In genomic region chr14:55629312-55629711, GRCm38 (mm10) we compare ENCODE assay signal across 8 mouse cellular contexts. TPM values are rescaled to one million over a fixed set of nuclear protein-coding genes. Genes with fewer than 3 reads are reported as not detected.
A peak's percentile ranks its signal among the peaks of the same experiment; 100 is the strongest.
DNase-seq lines count a peak whose midpoint lies in the region; ATAC-seq and TF ChIP-seq lines count a peak whose summit lies in the region.

No protein-coding gene starts in this region.

- H3K27ac ChIP-seq in neural tube, embryonic 15.5 days (replicated peaks) = no peak overlapping the region

- no peak overlapping the region for H3K4me3 ChIP-seq in neural tube, embryonic 15.5 days (replicated peaks)

- no peak for ATAC-seq in neural tube, embryonic 15.5 days (ENCODE audit: low FRiP score)
- ATAC-seq in monocyte, adult 5-6 weeks (replicated peaks; ENCODE audit: insufficient number of reproducible peaks, low FRiP score, low TSS enrichment, poor library complexity, severe bottlenecking) = peak; percentile 59; the same call in 1 of the 2 replicates

- H3K4me2 ChIP-seq in neural tube, embryonic 15.5 days = no peak overlapping the region

- H3K4me1 ChIP-seq in neural tube, embryonic 15.5 days = peaks cover 9% of the 10 kb centered on the region

- TF ChIP-seq POLR2A in brain, embryonic 14.5 days (IDR thresholded peaks at IDR 0.05; ENCODE audit: borderline replicate concordance, extremely low read depth, insufficient read depth, insufficient read length, poor library complexity, severe bottlenecking) = no peak

- WGBS in neural tube, embryonic 15.5 days = 59% methylated on average over 5 of the region's 5 CpGs

- H3K9ac ChIP-seq in neural tube, embryonic 15.5 days (replicated peaks) = no peak overlapping the region

- peak; percentile 76 for TF ChIP-seq CTCF in brain, embryonic 14.5 days (IDR thresholded peaks at IDR 0.05; ENCODE audit: borderline replicate concordance, extremely low read depth, insufficient read depth, insufficient read length)

- H3K27me3 ChIP-seq in neural tube, embryonic 15.5 days (replicated peaks) = no peaks in the 10 kb centered on the region

- DNase-seq in embryo, embryonic 10 days (ENCODE audit: low spot score) = peak; percentile 52
- no peak for DNase-seq in embryo, embryonic 9.5 days (ENCODE audit: extremely low spot score)
- DNase-seq in neural tube, embryonic 10.5 days (ENCODE audit: extremely low spot score, low spot score) = peak; percentile 24
- no peak for DNase-seq in brain, embryonic 14.5 days (ENCODE audit: low read depth)
- DNase-seq in kidney, adult 9 months = peak; percentile 68
- no peak for DNase-seq in layer of hippocampus, adult 9-10 months (ENCODE audit: low spot score)

- no peaks in the 10 kb centered on the region for H3K9me3 ChIP-seq in neural tube, embryonic 15.5 days (replicated peaks)

- H3K36me3 ChIP-seq in neural tube, embryonic 15.5 days = peaks cover 96% of the 10 kb centered on the region

RNA-seq across cellular contexts. Expression of gene Ipo4, which starts 6.4 kb away (rescaled TPM):
- polyA plus RNA-seq in neural tube, embryonic 15.5 days (2015; fragmentation: Nextera tagmentation; extraction: Ambion mirVana) = 110 and 121 TPM in 2 replicates
- polyA plus RNA-seq in brain, embryonic 14.5 days (2012; rRNA removed) = 182 and 184 TPM in 2 replicates
- 3.7 to 13.4 TPM (median 11.8 TPM) in 3 replicates for total RNA-seq in monocyte, adult 5-6 weeks (2017)

RNA-seq across cellular contexts. Expression of gene Gm49378, which starts 8.4 kb away (rescaled TPM):
- polyA plus RNA-seq in neural tube, embryonic 15.5 days (2015; fragmentation: Nextera tagmentation; extraction: Ambion mirVana) = 0.77 and 1.7 TPM in 2 replicates
- polyA plus RNA-seq in brain, embryonic 14.5 days (2012; rRNA removed) = 8.4 and 8.8 TPM in 2 replicates
- total RNA-seq in monocyte, adult 5-6 weeks (2017) = 1.9 to 2.0 TPM in 2 of 3 replicates, not detected in the other

RNA-seq across cellular contexts. Expression of gene Rec8, which starts 11.5 kb away (rescaled TPM):
- 15.1 and 16.6 TPM in 2 replicates for polyA plus RNA-seq in neural tube, embryonic 15.5 days (2015; fragmentation: Nextera tagmentation; extraction: Ambion mirVana)
- 15.9 and 18.4 TPM in 2 replicates for polyA plus RNA-seq in brain, embryonic 14.5 days (2012; rRNA removed)
- 3.1 to 4.4 TPM (median 3.4 TPM) in 3 replicates for total RNA-seq in monocyte, adult 5-6 weeks (2017)

RNA-seq across cellular contexts. Expression of gene Tm9sf1, which starts 14.3 kb away (rescaled TPM):
- polyA plus RNA-seq in neural tube, embryonic 15.5 days (2015; fragmentation: Nextera tagmentation; extraction: Ambion mirVana) = 62.6 and 72.5 TPM in 2 replicates
- polyA plus RNA-seq in brain, embryonic 14.5 days (2012; rRNA removed) = 44.9 and 45.8 TPM in 2 replicates
- total RNA-seq in monocyte, adult 5-6 weeks (2017) = 49.4 to 58.5 TPM (median 55.5 TPM) in 3 replicates

RNA-seq across cellular contexts. Expression of gene Tssk4, which starts 20.7 kb away (rescaled TPM):
- polyA plus RNA-seq in neural tube, embryonic 15.5 days (2015; fragmentation: Nextera tagmentation; extraction: Ambion mirVana) = 0.31 and 0.32 TPM in 2 replicates
- 1.2 and 1.8 TPM in 2 replicates for polyA plus RNA-seq in brain, embryonic 14.5 days (2012; rRNA removed)
- total RNA-seq in monocyte, adult 5-6 weeks (2017) = 0.58 TPM in 1 of 3 replicates, not detected in the others

Comparison
In these comparisons a context has a peak if more than half of its experiments do, and no peak if none do; other contexts are left out.
1. DNase-seq: peak in embryo, embryonic 10 days (single experiment), neural tube, embryonic 10.5 days (single experiment) and kidney, adult 9 months (single experiment); none in embryo, embryonic 9.5 days (single experiment), brain, embryonic 14.5 days (single experiment) and layer of hippocampus, adult 9-10 months (single experiment).